Mouse (Mus musculus) kidney, adult 2 months (tissue): ENCODE measurements around the gene Pik3ap1.

ENCODE experiments used
- CTCF ChIP-seq: fragments of 200-500 bp; conservative IDR thresholded peaks from 2 replicates; pipeline ENCODE4 v1.5.1; 2011; ENCODE audit warnings: low read depth, mild to moderate bottlenecking, control low read depth, low read length, moderate library complexity, mixed read lengths; ENCODE audit not compliant: insufficient read depth, insufficient read length
- POLR2A ChIP-seq: fragments of 200-500 bp; IDR thresholded peaks from one replicate; pipeline ENCODE4 v1.6.1; 2011; ENCODE audit warnings: low read depth, low read length, control low read depth

- TF ChIP-seq CTCF (no peak), POLR2A (no peak)
Observed at GRCm38 (mm10) chr19:41279724-41280244, 105.1 kb downstream of the Pik3ap1 start.
